Mouse (Mus musculus) forebrain, postnatal 0 days (tissue): ENCODE results near the gene Borcs7. TPM values are rescaled to one million over a fixed set of nuclear protein-coding genes. Genes with fewer than 3 reads are reported as not detected.

Source experiments
- ATAC-seq: fragments of 200-750 bp; cut with Nextera tagmentation; 2 replicates; pipeline ENCODE4 v1.8.0; 2017; ENCODE audit warnings: mild to moderate bottlenecking, moderate library complexity
- DNase-seq: peaks from one replicate; pipeline ENCODE4 v3.0.0-alpha.2; 2015
- H3K27ac ChIP-seq: fragments of 300-500 bp; sonication (generic); 2 replicates; pipeline ENCODE4 v1.5.1; 2014; ENCODE audit warnings: low read depth, mild to moderate bottlenecking, antibody characterized with exemption, low read length, moderate library complexity, mixed read lengths
- H3K27me3 ChIP-seq: fragments of 300-500 bp; sonication (generic); 2 replicates; pipeline ENCODE4 v1.6.1; 2014; ENCODE audit warnings: mild to moderate bottlenecking, low read length, mixed read lengths; ENCODE audit not compliant: insufficient read depth
- H3K36me3 ChIP-seq: fragments of 300-500 bp; sonication (generic); 2 replicates; pipeline ENCODE4 v1.6.1; 2014; ENCODE audit warnings: mild to moderate bottlenecking, moderate library complexity; ENCODE audit not compliant: insufficient read depth
- H3K4me1 ChIP-seq: fragments of 300-500 bp; sonication (generic); 2 replicates; pipeline ENCODE4 v1.6.1; 2014; ENCODE audit warnings: antibody characterized with exemption; ENCODE audit not compliant: insufficient read depth
- H3K4me2 ChIP-seq: fragments of 300-500 bp; sonication (generic); 2 replicates; pipeline ENCODE4 v1.6.1; 2014; ENCODE audit warnings: low read depth, mild to moderate bottlenecking, moderate library complexity
- H3K4me3 ChIP-seq: fragments of 300-500 bp; sonication (generic); 2 replicates; pipeline ENCODE4 v1.5.1; 2014; ENCODE audit warnings: low read depth, low read length, mixed read lengths
- H3K9ac ChIP-seq: fragments of 300-500 bp; sonication (generic); 2 replicates; pipeline ENCODE4 v1.6.1; 2014; ENCODE audit warnings: mild to moderate bottlenecking
- H3K9me3 ChIP-seq: fragments of 300-500 bp; sonication (generic); 2 replicates; pipeline ENCODE4 v1.6.1; 2016; ENCODE audit warnings: low read length
- CTCF ChIP-seq: sonication (generic); IDR thresholded peaks from 2 replicates; pipeline ENCODE4 v1.5.1; 2016; ENCODE audit warnings: antibody characterized with exemption, control low read depth, low read depth
- WGBS: fragments of 180-500 bp; shearing (Covaris S2); extraction: QIAGEN DNeasy Blood & Tissue Kit; methylation state at CpG from one replicate; pipeline ENCODE4 v1.1.7; 2014; 5-methylcytosine and 5-hydroxymethylcytosine counted together
- polyA plus RNA-seq: library from polyadenylated mRNA; unstranded; fragments of >200 nt; fragmentation: Nextera tagmentation; extraction: Ambion mirVana; gene quantifications from 2 replicates; pipeline ENCODE4 v1.2.1, GENCODE M21; 2015
- total RNA-seq: library from RNA; depleted of rRNA; stranded (reverse); fragments of >200 nt; gene quantifications from 2 replicates; pipeline ENCODE4 v1.2.3, GENCODE M21; 2014

Borcs7 gene
- total and polyA plus RNA-seq, 2 experiments from 2014 or later = 15.2 to 29.5 TPM

GRCm38 (mm10) chr19:46710614-46711013 lies 20.9 kb downstream of the Borcs7 start:
- H3K36me3 ChIP-seq = no peaks in the 10 kb centered on the region
- 95% methylated on average over 4 of the region's 4 CpGs for WGBS
- TF ChIP-seq CTCF = no peak
- no peaks in the 10 kb centered on the region for H3K9me3 ChIP-seq
- H3K9ac ChIP-seq = no peak overlapping the region
- DNase-seq = no peak
- no peak for ATAC-seq
- H3K4me3 ChIP-seq = no peak overlapping the region
- H3K4me1 ChIP-seq = no peaks in the 10 kb centered on the region
- H3K27me3 ChIP-seq = no peaks in the 10 kb centered on the region
- H3K27ac ChIP-seq = no peak overlapping the region
- no peak overlapping the region for H3K4me2 ChIP-seq

- no peak for TF ChIP-seq CTCF
- H3K9me3 ChIP-seq = no peaks in the 10 kb centered on the region
Measured at GRCm38 (mm10) chr19:46714234-46714633, 24.5 kb downstream of the Borcs7 start.

GRCm38 (mm10) chr19:46715016-46715415 lies 25.3 kb downstream of the Borcs7 start:
- Histone ChIP-seq H3K27ac (no peak overlapping the region), H3K36me3 (no peaks in the 10 kb centered on the region), H3K27me3 (no peaks in the 10 kb centered on the region), H3K4me1 (no peaks in the 10 kb centered on the region), H3K4me2 (no peak overlapping the region), H3K9ac (no peak overlapping the region), H3K4me3 (no peak overlapping the region), H3K9me3 (no peaks in the 10 kb centered on the region)
- TF ChIP-seq CTCF = no peak
- no peak for DNase-seq
- 91% methylated on average over 8 of the region's 8 CpGs for WGBS
- no peak for ATAC-seq

More at GRCm38 (mm10) chr19:46714234-46714633, 24.5 kb downstream of the Borcs7 start:
- no peak for ATAC-seq
- no peak overlapping the region for H3K4me2 ChIP-seq
- DNase-seq = no peak
- WGBS = 94% methylated on average over 8 of the region's 8 CpGs
- H3K4me1 ChIP-seq = no peaks in the 10 kb centered on the region
- H3K9ac ChIP-seq = no peak overlapping the region
- no peak overlapping the region for H3K27ac ChIP-seq
- H3K27me3 ChIP-seq = no peaks in the 10 kb centered on the region
- H3K4me3 ChIP-seq = no peak overlapping the region
- no peaks in the 10 kb centered on the region for H3K36me3 ChIP-seq

GRCm38 (mm10) chr19:46718150-46718549 lies 28.4 kb downstream of the Borcs7 start:
- DNase-seq (no peak), ATAC-seq (no peak)
- H3K9me3 ChIP-seq = no peaks in the 10 kb centered on the region
- H3K9ac ChIP-seq = no peak overlapping the region
- no peak overlapping the region for H3K4me2 ChIP-seq
- H3K4me3 ChIP-seq = no peak overlapping the region
- no peak for TF ChIP-seq CTCF
- H3K27me3 ChIP-seq = no peaks in the 10 kb centered on the region
- 89% methylated on average over 4 of the region's 4 CpGs for WGBS
- H3K27ac ChIP-seq = no peak overlapping the region
- H3K4me1 ChIP-seq = no peaks in the 10 kb centered on the region
- no peaks in the 10 kb centered on the region for H3K36me3 ChIP-seq

GRCm38 (mm10) chr19:46724411-46724810 lies 34.7 kb downstream of the Borcs7 start:
- Histone ChIP-seq H3K4me3 (no peak overlapping the region), H3K9ac (no peak overlapping the region), H3K27ac (no peak overlapping the region), H3K27me3 (no peaks in the 10 kb centered on the region), H3K4me2 (no peak overlapping the region), H3K36me3 (no peaks in the 10 kb centered on the region), H3K9me3 (no peaks in the 10 kb centered on the region), H3K4me1 (no peaks in the 10 kb centered on the region)
- WGBS = 64% methylated on average over 11 of the region's 11 CpGs
- ATAC-seq (no peak), DNase-seq (no peak)
- no peak for TF ChIP-seq CTCF

GRCm38 (mm10) chr19:46726142-46726541 lies 36.4 kb downstream of the Borcs7 start:
- no peaks in the 10 kb centered on the region for H3K9me3 ChIP-seq
- 98% methylated on average over 8 of the region's 8 CpGs for WGBS

GRCm38 (mm10) chr19:46727140-46727736 lies 37.5 kb downstream of the Borcs7 start:
- H3K27me3 ChIP-seq = no peaks in the 10 kb centered on the region
- H3K9me3 ChIP-seq = no peaks in the 10 kb centered on the region
- no peak overlapping the region for H3K4me2 ChIP-seq
- H3K4me1 ChIP-seq = no peaks in the 10 kb centered on the region
- H3K9ac ChIP-seq = no peak overlapping the region
- DNase-seq (no peak), ATAC-seq (no peak)
- no peak overlapping the region for H3K4me3 ChIP-seq
- no peak overlapping the region for H3K27ac ChIP-seq
- 57% methylated on average over 8 of the region's 8 CpGs for WGBS
- no peaks in the 10 kb centered on the region for H3K36me3 ChIP-seq
- TF ChIP-seq CTCF = no peak

More at GRCm38 (mm10) chr19:46726142-46726541, 36.4 kb downstream of the Borcs7 start:
- no peaks in the 10 kb centered on the region for H3K27me3 ChIP-seq
- H3K36me3 ChIP-seq = no peaks in the 10 kb centered on the region
- H3K4me2 ChIP-seq = no peak overlapping the region
- DNase-seq (no peak), ATAC-seq (no peak)
- no peaks in the 10 kb centered on the region for H3K4me1 ChIP-seq
- no peak overlapping the region for H3K4me3 ChIP-seq
- H3K27ac ChIP-seq = no peak overlapping the region
- H3K9ac ChIP-seq = no peak overlapping the region
- TF ChIP-seq CTCF = no peak
